Mouse (Mus musculus) yolk sac, embryonic 10.5 days (tissue): ENCODE data around the gene Phykpl.
"Not testable (repeated sequence)": the region's sequence is repeated elsewhere in the genome, so short reads cannot be mapped to it uniquely, and the experiment has no call there.

ENCODE experiments used
- DNase-seq: peaks from one replicate; pipeline ENCODE4 v3.0.0-alpha.2; 2017; ENCODE audit warnings: low spot score

Phykpl gene

GRCm38 (mm10) chr11:51586411-51586810 lies 1.9 kb downstream of the Phykpl start:
- DNase-seq: no peak

GRCm38 (mm10) chr11:51587059-51587458 lies 2.5 kb downstream of the Phykpl start:
- no peak for DNase-seq

GRCm38 (mm10) chr11:51588833-51589232 lies 4.3 kb downstream of the Phykpl start:
- no peak for DNase-seq

GRCm38 (mm10) chr11:51590002-51590401 lies 5.4 kb downstream of the Phykpl start:
- DNase-seq: no peak

- DNase-seq: no peak
Observed at GRCm38 (mm10) chr11:51591168-51591567, 6.6 kb downstream of the Phykpl start.

- no peak for DNase-seq
Observed at GRCm38 (mm10) chr11:51591915-51592314, 7.4 kb downstream of the Phykpl start.

- DNase-seq: no peak
Observed at GRCm38 (mm10) chr11:51593368-51593767, 8.8 kb downstream of the Phykpl start.

GRCm38 (mm10) chr11:51593849-51594248 lies 9.3 kb downstream of the Phykpl start:
- no peak for DNase-seq

- no peak for DNase-seq
Observed at GRCm38 (mm10) chr11:51594715-51595350, 10.3 kb downstream of the Phykpl start.

GRCm38 (mm10) chr11:51595459-51596083 lies 11.0 kb downstream of the Phykpl start:
- DNase-seq: no peak

GRCm38 (mm10) chr11:51597553-51597952 lies 13.0 kb downstream of the Phykpl start:
- no peak for DNase-seq

GRCm38 (mm10) chr11:51602253-51602652 lies 17.7 kb downstream of the Phykpl start:
- DNase-seq: no peak

- DNase-seq: peak; percentile 84
Observed at GRCm38 (mm10) chr11:51605602-51606446, 21.3 kb downstream of the Phykpl start.

- DNase-seq: peak; percentile 97
Observed at GRCm38 (mm10) chr11:51606447-51607095, 22.0 kb downstream of the Phykpl start, which contains the start of gene Hnrnpab. Gene Hnrnpab (minus strand): TSS chr11:51606847.

GRCm38 (mm10) chr11:51607096-51607738 lies 22.7 kb downstream of the Phykpl start:
- no peak for DNase-seq

- DNase-seq: no peak
Observed at GRCm38 (mm10) chr11:51609266-51609909, 24.8 kb downstream of the Phykpl start.

GRCm38 (mm10) chr11:51609940-51610339 lies 25.4 kb downstream of the Phykpl start:
- not testable (repeated sequence) for DNase-seq

- no peak for DNase-seq
Observed at GRCm38 (mm10) chr11:51614256-51614655, 29.7 kb downstream of the Phykpl start.

- no peak for DNase-seq
Observed at GRCm38 (mm10) chr11:51615129-51615528, 30.6 kb downstream of the Phykpl start.

- DNase-seq: peak; percentile 88
Observed at GRCm38 (mm10) chr11:51615601-51616000, 31.0 kb downstream of the Phykpl start.

GRCm38 (mm10) chr11:51616113-51616512 lies 31.6 kb downstream of the Phykpl start:
- not testable (repeated sequence) for DNase-seq
